Mouse (Mus musculus) MEL (cell line): ENCODE measurements around the gene 1700020N01Rik. TPM values are rescaled to one million over a fixed set of nuclear protein-coding genes. Genes with fewer than 3 reads are reported as not detected.

Source experiments
- DNase-seq: peaks from one replicate; pipeline ENCODE4 v3.0.0; 2011; ENCODE audit warnings: low read depth, low spot score
- H3K27ac ChIP-seq: 2 replicates; pipeline ENCODE4 v1.5.1; 2012; ENCODE audit warnings: low read depth, mild to moderate bottlenecking, control low read depth, low read length, moderate library complexity; ENCODE audit not compliant: control insufficient read depth
- H3K27me3 ChIP-seq, 2 experiments: fragments of 150-350 bp in 1 of 2; sonication (generic) in 1 of 2; 2 replicates each; pipeline ENCODE4 v1.6.1; 2012; ENCODE audit warnings: low read length in 2 of 2, mild to moderate bottlenecking in 2 of 2, improper control_type of control experiment in 1 of 2, moderate library complexity in 1 of 2; ENCODE audit not compliant: insufficient read depth in 2 of 2, control insufficient read depth in 1 of 2
- H3K36me3 ChIP-seq, 2 experiments: 2 replicates each; pipeline ENCODE4 v1.6.1; 2012 to 2014; ENCODE audit warnings: low read length in 2 of 2, improper control_type of control experiment in 1 of 2, inconsistent platforms in 1 of 2, mild to moderate bottlenecking in 1 of 2; ENCODE audit not compliant: insufficient read depth in 2 of 2, control insufficient read depth in 1 of 2
- H3K4me1 ChIP-seq, 2 experiments: fragments of 150-350 bp in 1 of 2; sonication (generic) in 1 of 2; 2 replicates each; pipeline ENCODE4 v1.6.1; 2012; ENCODE audit warnings: low read length in 2 of 2, improper control_type of control experiment in 1 of 2, mild to moderate bottlenecking in 1 of 2; ENCODE audit not compliant: insufficient read depth in 2 of 2, control insufficient read depth in 1 of 2
- H3K4me3 ChIP-seq, 2 experiments: fragments of 150-350 bp in 1 of 2; sonication (generic) in 1 of 2; 2 replicates each; pipeline ENCODE4 v1.5.1; 2012; ENCODE audit warnings: low read depth in 2 of 2, low read length in 2 of 2, mild to moderate bottlenecking in 2 of 2, moderate library complexity in 2 of 2, control low read depth in 1 of 2, improper control_type of control experiment in 1 of 2; ENCODE audit not compliant: control insufficient read depth in 1 of 2, insufficient read depth in 1 of 2
- H3K79me2 ChIP-seq: 2 replicates; pipeline ENCODE4 v1.6.1; 2012; ENCODE audit warnings: mild to moderate bottlenecking, low read length, moderate library complexity; ENCODE audit not compliant: control insufficient read depth, poor library complexity, insufficient read depth
- H3K9ac ChIP-seq: 2 replicates; pipeline ENCODE4 v1.6.1; 2012; ENCODE audit warnings: low read depth, mild to moderate bottlenecking, control low read depth, low read length, moderate library complexity; ENCODE audit not compliant: control insufficient read depth, poor library complexity, severe bottlenecking
- H3K9me3 ChIP-seq: fragments of 150-350 bp; sonication (generic); replicated peaks from 2 replicates; pipeline ENCODE4 v1.6.1; 2012; ENCODE audit warnings: mild to moderate bottlenecking, low read length, improper control_type of control experiment, moderate library complexity; ENCODE audit not compliant: insufficient read depth
- BHLHE40 ChIP-seq: IDR thresholded peaks from 2 replicates; pipeline ENCODE4 v1.6.1; 2012; ENCODE audit warnings: low read depth, mild to moderate bottlenecking, inconsistent platforms, low read length, improper control_type of control experiment, borderline replicate concordance
- CHD2 ChIP-seq: IDR thresholded peaks from 2 replicates; pipeline ENCODE4 v1.6.1; 2011; ENCODE audit warnings: low read length, improper control_type of control experiment
- CTCF ChIP-seq, 3 experiments: IDR thresholded peaks in 2 of 3; conservative IDR thresholded peaks in 1 of 3; 2 replicates each; pipeline ENCODE4 v1.5.1; 2011 to 2012; ENCODE audit warnings: low read length in 3 of 3, low read depth in 2 of 3, mild to moderate bottlenecking in 2 of 3, improper control_type of control experiment in 1 of 3, inconsistent platforms in 1 of 3, mixed read lengths in 1 of 3, moderate library complexity in 1 of 3; ENCODE audit not compliant: control insufficient read depth in 1 of 3, insufficient read depth in 1 of 3, poor library complexity in 1 of 3, severe bottlenecking in 1 of 3
- ETS1 ChIP-seq: IDR thresholded peaks from 2 replicates; pipeline ENCODE4 v1.6.1; 2012; ENCODE audit warnings: low read depth, mild to moderate bottlenecking, inconsistent platforms, low read length, improper control_type of control experiment, moderate library complexity
- GABPA ChIP-seq: IDR thresholded peaks from 2 replicates; pipeline ENCODE4 v1.6.1; 2012; ENCODE audit warnings: low read depth, mild to moderate bottlenecking, inconsistent platforms, low read length, improper control_type of control experiment, moderate library complexity
- HCFC1 ChIP-seq: IDR thresholded peaks from 2 replicates; pipeline ENCODE4 v1.6.1; 2012; ENCODE audit warnings: low read depth, mild to moderate bottlenecking, inconsistent platforms, low read length, improper control_type of control experiment, moderate library complexity
- KAT2A ChIP-seq: conservative IDR thresholded peaks from 2 replicates; pipeline ENCODE4 v1.6.1; 2012; ENCODE audit warnings: low read depth, low read length, improper control_type of control experiment, inconsistent platforms
- MAZ ChIP-seq: IDR thresholded peaks from 2 replicates; pipeline ENCODE4 v1.6.1; 2012; ENCODE audit warnings: low read depth, mild to moderate bottlenecking, inconsistent platforms, low read length, improper control_type of control experiment
- MYC ChIP-seq: IDR thresholded peaks from 2 replicates; pipeline ENCODE4 v1.6.1; 2011; ENCODE audit warnings: low read depth, mild to moderate bottlenecking, low read length, improper control_type of control experiment, moderate library complexity
- NRF1 ChIP-seq: IDR thresholded peaks from 2 replicates; pipeline ENCODE4 v1.6.1; 2014; ENCODE audit warnings: low read depth, mild to moderate bottlenecking, inconsistent platforms, low read length, improper control_type of control experiment, moderate library complexity; ENCODE audit not compliant: poor library complexity, insufficient read depth, severe bottlenecking
- POLR2AphosphoS5 ChIP-seq: IDR thresholded peaks from 2 replicates; pipeline ENCODE4 v1.6.1; 2012; ENCODE audit warnings: low read depth, borderline replicate concordance, mild to moderate bottlenecking, inconsistent platforms, low read length, moderate library complexity, mixed read lengths
- RCOR1 ChIP-seq: IDR thresholded peaks from 2 replicates; pipeline ENCODE4 v1.6.1; 2012; ENCODE audit warnings: low read depth, mild to moderate bottlenecking, inconsistent platforms, low read length, improper control_type of control experiment
- TAL1 ChIP-seq: IDR thresholded peaks from 2 replicates; pipeline ENCODE4 v1.6.1; 2012; ENCODE audit warnings: mild to moderate bottlenecking, inconsistent platforms, low read length, moderate library complexity, mixed read lengths
- TBP ChIP-seq: IDR thresholded peaks from 2 replicates; pipeline ENCODE4 v1.8.0; 2011; ENCODE audit warnings: low read depth, low read length, improper control_type of control experiment
- TCF12 ChIP-seq: IDR thresholded peaks from 2 replicates; pipeline ENCODE4 v1.6.1; 2014; ENCODE audit warnings: low read depth, mild to moderate bottlenecking, inconsistent platforms, low read length, improper control_type of control experiment, moderate library complexity
- UBTF ChIP-seq: IDR thresholded peaks from 2 replicates; pipeline ENCODE4 v1.6.1; 2012; ENCODE audit warnings: low read depth, mild to moderate bottlenecking, inconsistent platforms, low read length, improper control_type of control experiment, moderate library complexity, borderline replicate concordance; ENCODE audit not compliant: insufficient read depth
- USF1 ChIP-seq: IDR thresholded peaks from 2 replicates; pipeline ENCODE4 v1.6.1; 2014; ENCODE audit warnings: low read depth, mild to moderate bottlenecking, inconsistent platforms, low read length, improper control_type of control experiment, moderate library complexity
- ZC3H11A ChIP-seq: IDR thresholded peaks from 2 replicates; pipeline ENCODE4 v1.6.1; 2012; ENCODE audit warnings: low read depth, mild to moderate bottlenecking, inconsistent platforms, low read length, improper control_type of control experiment
- polyA plus RNA-seq, 2 experiments: library from polyadenylated mRNA; stranded (reverse) in 1 of 2; unstranded in 1 of 2; fragments of >175 nt in 1 of 2; fragments of >200 nt in 1 of 2; gene quantifications; 2 replicates each; pipeline versions ENCODE4 v1.2.1 to v1.2.4; 2012; ENCODE audit warnings: low replicate concordance in 2 of 2, low read depth in 1 of 2; ENCODE audit not compliant: insufficient read length in 2 of 2, insufficient read depth in 1 of 2, missing spikeins in 1 of 2
- total RNA-seq: library from RNA; depleted of rRNA; stranded (reverse); fragments of 300-350 nt; gene quantifications from 2 replicates; pipeline ENCODE4 v1.2.3, GENCODE M21; 2012

The 1700020N01Rik gene
- total and polyA plus RNA-seq, 3 experiments, result 0.60 TPM; not detected in 2

GRCm38 (mm10) chr10:21636711-21637081 lies 43.8 kb downstream of the 1700020N01Rik start:
- Histone ChIP-seq H3K27ac (no peak overlapping the region), H3K9ac (no peak overlapping the region)

GRCm38 (mm10) chr10:21651388-21651787 lies 58.4 kb downstream of the 1700020N01Rik start:
- H3K9me3 ChIP-seq, result no peaks in the 10 kb centered on the region
- H3K27ac ChIP-seq, result no peak overlapping the region
- no peak overlapping the region for H3K9ac ChIP-seq
- no peaks in the 10 kb centered on the region; a peak in 2 of 4 replicates for H3K27me3 ChIP-seq
- TF ChIP-seq HCFC1 (no peak), POLR2AphosphoS5 (no peak), TBP (no peak), TAL1 (no peak), CTCF (IDR thresholded peaks at IDR 0.05 in 2 of 3, conservative IDR thresholded peaks at IDR 0.05 in 1 of 3; ENCODE audit: control insufficient read depth in 1 of 3, insufficient read depth in 1 of 3, low read depth in 2 of 3, low read length in 3 of 3, poor library complexity in 1 of 3, severe bottlenecking in 1 of 3) (no peak), CHD2 (no peak), ETS1 (no peak), KAT2A (no peak), NRF1 (no peak), GABPA (no peak)
- TF ChIP-seq, all 39 proteins: peak for 0
- no peak for DNase-seq
- H3K4me1 ChIP-seq, result no peaks in the 10 kb centered on the region
- no peaks in the 10 kb centered on the region for H3K36me3 ChIP-seq
- no peaks in the 10 kb centered on the region for H3K79me2 ChIP-seq
- no peak overlapping the region for H3K4me3 ChIP-seq

More at GRCm38 (mm10) chr10:21636711-21637081, 43.8 kb downstream of the 1700020N01Rik start:
- Histone ChIP-seq H3K36me3 (no peaks in the 10 kb centered on the region), H3K4me3 (no peak overlapping the region), H3K9me3 (no peaks in the 10 kb centered on the region), H3K4me1 (no peaks in the 10 kb centered on the region; a peak in 1 of 4 replicates), H3K79me2 (no peaks in the 10 kb centered on the region), H3K27me3 (peaks cover 0 to 4% of the 10 kb centered on the region in 2 experiments; a peak in 3 of 4 replicates)
- TF ChIP-seq BHLHE40 (no peak), MYC (no peak), CHD2 (no peak), ETS1 (0 out of 2 replicates have a peak, but pooled peaks have one; percentile 39)
- peak; percentile 30 for DNase-seq

- H3K27ac ChIP-seq, result no peak overlapping the region
- H3K9ac ChIP-seq, result no peak overlapping the region
- H3K79me2 ChIP-seq, result no peaks in the 10 kb centered on the region
- H3K9me3 ChIP-seq, result no peaks in the 10 kb centered on the region
- no peak for TF ChIP-seq TCF12
- no peak for TF ChIP-seq CTCF (IDR thresholded peaks at IDR 0.05 in 2 of 3, conservative IDR thresholded peaks at IDR 0.05 in 1 of 3; ENCODE audit: control insufficient read depth in 1 of 3, insufficient read depth in 1 of 3, low read depth in 2 of 3, low read length in 3 of 3, poor library complexity in 1 of 3, severe bottlenecking in 1 of 3)
- no peak for TF ChIP-seq BHLHE40
- TF ChIP-seq ZC3H11A, result no peak
- TF ChIP-seq ETS1, result no peak
- no peak for TF ChIP-seq UBTF
- TF ChIP-seq MYC, result no peak
- TF ChIP-seq TBP, result no peak
- no peak for TF ChIP-seq KAT2A
- TF ChIP-seq USF1, result no peak
- TF ChIP-seq MAZ, result no peak
- no peak for TF ChIP-seq RCOR1
- no peak overlapping the region for H3K4me3 ChIP-seq
- H3K4me1 ChIP-seq, result no peaks in the 10 kb centered on the region
- no peak for DNase-seq
- H3K27me3 ChIP-seq, result no peaks in the 10 kb centered on the region; a peak in 2 of 4 replicates
- H3K36me3 ChIP-seq, result no peaks in the 10 kb centered on the region
Observed at GRCm38 (mm10) chr10:21652426-21653345, 59.7 kb downstream of the 1700020N01Rik start.
